Mouse (Mus musculus) liver, embryonic 15.5 days (tissue): ENCODE measurements at regions not wholly inside any gene's neighbourhood (a gene's known extent, or its start where the extent isn't known, plus 50 kb on each side); places are given as distances from the start of the nearest gene placed in this dataset.

Source experiments
- ATAC-seq: fragments of 200-750 bp; cut with Nextera tagmentation; 2 replicates; pipeline ENCODE4 v1.8.0; 2017; ENCODE audit warnings: moderate number of reproducible peaks, mild to moderate bottlenecking, moderate library complexity; ENCODE audit not compliant: insufficient read depth
- H3K27ac ChIP-seq: fragments of 300-500 bp; sonication (generic); replicated peaks from 2 replicates; pipeline ENCODE4 v1.5.1; 2015; ENCODE audit warnings: mild to moderate bottlenecking, inconsistent platforms
- H3K27me3 ChIP-seq: fragments of 300-500 bp; sonication (generic); 2 replicates; pipeline ENCODE4 v1.6.1; 2015; ENCODE audit warnings: mild to moderate bottlenecking, inconsistent platforms
- H3K36me3 ChIP-seq: fragments of 300-500 bp; sonication (generic); replicated peaks from 2 replicates; pipeline ENCODE4 v1.6.1; 2015; ENCODE audit warnings: moderate library complexity, mild to moderate bottlenecking, inconsistent platforms
- H3K4me1 ChIP-seq: fragments of 300-500 bp; sonication (generic); replicated peaks from 2 replicates; pipeline ENCODE4 v1.6.1; 2015; ENCODE audit warnings: inconsistent platforms
- H3K4me2 ChIP-seq: fragments of 300-500 bp; sonication (generic); 2 replicates; pipeline ENCODE4 v1.6.1; 2015; ENCODE audit warnings: moderate library complexity, mild to moderate bottlenecking, inconsistent platforms
- H3K4me3 ChIP-seq: fragments of 300-500 bp; sonication (generic); replicated peaks from 2 replicates; pipeline ENCODE4 v1.5.1; 2015; ENCODE audit warnings: mild to moderate bottlenecking, inconsistent platforms
- H3K9ac ChIP-seq: fragments of 300-500 bp; sonication (generic); 2 replicates; pipeline ENCODE4 v1.6.1; 2015; ENCODE audit warnings: moderate library complexity, mild to moderate bottlenecking, inconsistent platforms
- H3K9me3 ChIP-seq: fragments of 300-500 bp; sonication (generic); replicated peaks from 2 replicates; pipeline ENCODE4 v1.6.1; 2016; ENCODE audit warnings: inconsistent platforms
- WGBS: fragments of 180-500 bp; shearing (Covaris S2); methylation state at CpG from one replicate; pipeline ENCODE4 v1.1.7; 2015; ENCODE audit warnings: mixed read lengths; ENCODE audit not compliant: insufficient replicate concordance; 5-methylcytosine and 5-hydroxymethylcytosine counted together

- Histone ChIP-seq H3K9ac (no peak overlapping the region), H3K4me3 (no peak overlapping the region), H3K36me3 (no peaks in the 10 kb centered on the region), H3K9me3 (no peaks in the 10 kb centered on the region), H3K4me2 (no peak overlapping the region), H3K27me3 (no peaks in the 10 kb centered on the region), H3K27ac (no peak overlapping the region), H3K4me1 (no peaks in the 10 kb centered on the region)
- 75% methylated on average over 5 of the region's 5 CpGs for WGBS
- no peak for ATAC-seq
These were observed 54.2 kb upstream of the Cdc42bpa start for GRCm38 (mm10) chr1:179906115-179906514.

DNA sequence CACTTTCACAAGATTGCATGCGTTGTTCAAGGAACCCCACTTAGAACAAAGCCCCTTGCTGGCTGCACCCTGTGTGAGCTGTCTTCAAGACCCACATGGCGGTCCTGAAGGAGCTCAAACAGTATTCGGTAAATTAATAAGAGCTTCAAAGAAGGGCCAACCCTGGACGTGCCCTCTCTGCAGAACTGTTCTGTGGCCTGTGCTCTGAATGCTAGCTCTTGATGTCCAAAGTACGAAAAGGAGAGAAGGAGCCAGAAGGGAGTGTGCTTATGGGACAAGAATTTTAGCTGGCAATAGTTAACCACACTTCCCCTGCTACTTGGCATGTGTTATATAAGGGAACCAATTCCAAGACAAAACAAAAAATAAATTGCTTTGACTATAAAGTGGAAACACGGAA is 67.6 kb upstream of the Cdc42bpa start:
- Histone ChIP-seq H3K27ac (no peak overlapping the region), H3K9me3 (no peaks in the 10 kb centered on the region), H3K4me2 (no peak overlapping the region), H3K36me3 (no peaks in the 10 kb centered on the region), H3K27me3 (no peaks in the 10 kb centered on the region), H3K4me1 (no peaks in the 10 kb centered on the region), H3K4me3 (no peak overlapping the region), H3K9ac (no peak overlapping the region)
- WGBS: 70% methylated on average over 6 of the region's 6 CpGs
- ATAC-seq: no peak

- Histone ChIP-seq H3K9me3 (no peaks in the 10 kb centered on the region), H3K36me3 (no peaks in the 10 kb centered on the region), H3K4me2 (no peak overlapping the region), H3K9ac (no peak overlapping the region), H3K27ac (no peak overlapping the region), H3K27me3 (no peaks in the 10 kb centered on the region), H3K4me1 (no peaks in the 10 kb centered on the region), H3K4me3 (no peak overlapping the region)
- no peak for ATAC-seq
- 69% methylated on average over 9 of the region's 9 CpGs for WGBS
These were observed 72.4 kb upstream of the Cdc42bpa start for GRCm38 (mm10) chr1:179887921-179888320.

GRCm38 (mm10) chr1:179881222-179881621 is 77.7 kb upstream of the Ahctf1 start:
- ATAC-seq: no peak
- WGBS: 62% methylated on average over 5 of the region's 5 CpGs
- no peak overlapping the region for H3K27ac ChIP-seq
- H3K9me3 ChIP-seq: no peaks in the 10 kb centered on the region
- no peak overlapping the region for H3K9ac ChIP-seq
- H3K36me3 ChIP-seq: no peaks in the 10 kb centered on the region
- H3K4me1 ChIP-seq: no peaks in the 10 kb centered on the region
- no peak overlapping the region for H3K4me3 ChIP-seq
- H3K4me2 ChIP-seq: no peak overlapping the region
- no peaks in the 10 kb centered on the region for H3K27me3 ChIP-seq

- no peaks in the 10 kb centered on the region for H3K36me3 ChIP-seq
- H3K4me1 ChIP-seq: no peaks in the 10 kb centered on the region
- H3K27ac ChIP-seq: no peak overlapping the region
- no peak overlapping the region for H3K9ac ChIP-seq
- 0 out of 2 replicates have a peak overlapping the region, but pooled peaks have one; percentile 2 for H3K4me2 ChIP-seq
- H3K9me3 ChIP-seq: no peaks in the 10 kb centered on the region
- no peak for ATAC-seq
- WGBS: 38% methylated on average over 6 of the region's 6 CpGs
- H3K27me3 ChIP-seq: no peaks in the 10 kb centered on the region
- H3K4me3 ChIP-seq: no peak overlapping the region
These were observed 74.4 kb upstream of the Ahctf1 start for GRCm38 (mm10) chr1:179877893-179878292.

DNA sequence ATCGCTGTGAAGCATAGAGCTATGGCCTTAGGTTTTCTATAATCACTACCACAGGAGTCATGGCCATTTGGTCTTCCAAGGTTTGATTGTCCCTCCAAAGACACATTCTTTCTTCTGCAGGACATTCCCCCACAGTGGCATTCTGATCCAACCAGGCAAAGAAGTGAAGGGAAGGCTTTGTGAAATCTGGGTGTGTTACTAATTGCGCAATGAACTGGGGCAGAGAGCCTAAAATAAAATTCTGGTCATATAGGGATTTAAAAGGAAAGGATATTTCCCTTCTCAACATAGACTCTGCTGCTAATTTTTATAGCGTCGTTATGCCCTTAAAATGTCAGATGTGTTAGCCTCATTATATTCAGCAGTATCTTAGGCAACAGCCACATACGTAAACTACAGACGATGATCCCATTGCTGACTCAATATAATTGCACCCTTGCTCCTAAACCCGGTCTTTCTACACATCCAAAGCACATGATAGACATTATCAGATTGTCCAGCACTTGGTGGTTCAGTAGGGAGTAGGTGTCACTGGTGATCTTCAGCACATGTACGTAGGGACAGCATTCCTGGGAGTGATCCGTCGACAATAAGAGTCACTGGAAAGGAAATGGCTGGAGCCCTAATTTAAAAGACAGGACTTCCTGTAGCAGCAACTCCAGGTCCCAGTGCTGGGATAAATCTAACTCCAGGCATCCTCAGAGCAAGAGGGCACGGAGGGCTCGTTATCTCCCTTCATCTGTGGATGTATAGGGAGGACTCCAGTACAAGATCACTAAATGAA is 70.5 kb upstream of the Ahctf1 start:
- H3K27ac ChIP-seq: no peak overlapping the region

DNA sequence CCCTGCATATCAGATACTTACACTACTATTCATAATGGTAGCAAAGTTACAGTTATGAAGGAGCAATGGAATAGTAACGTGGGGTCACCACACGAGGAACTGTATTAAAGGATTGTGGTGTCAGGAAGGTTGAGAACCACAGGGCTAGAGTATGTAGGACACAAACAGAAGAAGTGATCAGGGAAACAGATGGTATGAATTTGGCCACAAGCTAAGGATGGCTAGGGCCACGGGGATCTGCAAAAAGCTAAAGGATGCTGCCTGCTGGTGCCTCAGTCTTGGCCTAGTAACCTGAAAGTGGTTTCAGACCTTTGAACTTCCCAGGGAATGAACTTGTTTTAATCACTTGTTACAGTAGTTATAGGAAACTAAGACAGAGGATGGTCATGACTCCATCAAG is 68.5 kb upstream of the Ahctf1 start:
- H3K4me1 ChIP-seq: no peaks in the 10 kb centered on the region
- no peak overlapping the region for H3K4me2 ChIP-seq
- no peak overlapping the region for H3K9ac ChIP-seq
- 57% methylated on average over 3 of the region's 3 CpGs for WGBS
- no peaks in the 10 kb centered on the region for H3K27me3 ChIP-seq
- no peaks in the 10 kb centered on the region for H3K9me3 ChIP-seq
- H3K4me3 ChIP-seq: no peak overlapping the region
- no peak overlapping the region for H3K27ac ChIP-seq
- no peaks in the 10 kb centered on the region for H3K36me3 ChIP-seq
- ATAC-seq: no peak

More for the DNA sequence above, 70.5 kb upstream of the Ahctf1 start:
- no peak for ATAC-seq
- 58% methylated on average over 12 of the region's 12 CpGs for WGBS
- H3K4me3 ChIP-seq: no peak overlapping the region
- H3K4me1 ChIP-seq: no peaks in the 10 kb centered on the region
- H3K9me3 ChIP-seq: no peaks in the 10 kb centered on the region
- no peaks in the 10 kb centered on the region for H3K27me3 ChIP-seq
- no peak overlapping the region for H3K9ac ChIP-seq
- H3K4me2 ChIP-seq: no peak overlapping the region
- H3K36me3 ChIP-seq: no peaks in the 10 kb centered on the region

- no peak for ATAC-seq
- no peaks in the 10 kb centered on the region for H3K9me3 ChIP-seq
- H3K27ac ChIP-seq: no peak overlapping the region
- H3K9ac ChIP-seq: no peak overlapping the region
- no peaks in the 10 kb centered on the region for H3K36me3 ChIP-seq
- H3K4me3 ChIP-seq: no peak overlapping the region
- 72% methylated on average over 9 of the region's 9 CpGs for WGBS
- H3K4me1 ChIP-seq: peaks cover 19% of the 10 kb centered on the region
- H3K4me2 ChIP-seq: no peak overlapping the region
- H3K27me3 ChIP-seq: no peaks in the 10 kb centered on the region
These were observed 65.2 kb upstream of the Ahctf1 start for GRCm38 (mm10) chr1:179868656-179869055.

- no peak for ATAC-seq
- Histone ChIP-seq H3K36me3 (no peaks in the 10 kb centered on the region), H3K9me3 (no peaks in the 10 kb centered on the region), H3K4me1 (peaks cover 19% of the 10 kb centered on the region), H3K27me3 (no peaks in the 10 kb centered on the region), H3K4me2 (no peak overlapping the region), H3K4me3 (no peak overlapping the region), H3K9ac (no peak overlapping the region), H3K27ac (no peak overlapping the region)
- WGBS: 67% methylated on average over 4 of the region's 4 CpGs
These were observed 64.0 kb upstream of the Ahctf1 start for GRCm38 (mm10) chr1:179867493-179867892.

DNA sequence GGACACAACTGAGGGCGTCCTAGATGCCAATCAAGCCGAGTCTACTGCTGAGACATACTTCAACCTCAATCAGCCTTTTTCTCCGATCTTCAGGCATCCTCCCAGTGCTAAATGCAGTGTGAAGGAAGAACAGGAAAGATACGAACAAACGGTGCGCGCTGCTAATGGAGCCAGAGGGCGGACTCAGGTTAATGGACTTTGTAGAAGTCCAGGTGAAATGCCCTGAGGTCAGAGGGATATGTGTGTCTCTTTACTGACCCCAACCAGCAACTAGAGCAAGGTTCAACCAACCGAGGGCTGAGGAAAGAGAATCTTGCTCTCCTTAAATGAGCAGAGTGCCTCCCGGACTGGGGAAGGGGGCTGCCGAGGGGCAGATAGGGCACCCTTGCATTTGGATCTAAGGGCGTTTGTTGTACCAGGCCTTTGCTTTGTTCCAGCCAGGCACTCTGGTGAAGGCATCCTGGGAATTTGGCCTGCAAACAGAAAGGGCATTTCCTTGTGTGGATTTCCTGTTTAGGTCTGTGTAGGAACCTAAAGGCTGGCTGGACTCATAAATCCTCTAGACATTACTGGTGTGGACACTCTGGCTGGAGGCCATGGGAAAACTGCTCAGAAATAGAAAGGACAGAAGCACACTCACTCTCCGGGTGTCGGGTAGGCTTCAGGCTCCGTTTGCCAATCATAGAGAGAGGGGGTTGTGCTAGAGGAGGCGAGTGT is 62.7 kb upstream of the Ahctf1 start:
- ATAC-seq: no peak
- no peak overlapping the region for H3K4me2 ChIP-seq

DNA sequence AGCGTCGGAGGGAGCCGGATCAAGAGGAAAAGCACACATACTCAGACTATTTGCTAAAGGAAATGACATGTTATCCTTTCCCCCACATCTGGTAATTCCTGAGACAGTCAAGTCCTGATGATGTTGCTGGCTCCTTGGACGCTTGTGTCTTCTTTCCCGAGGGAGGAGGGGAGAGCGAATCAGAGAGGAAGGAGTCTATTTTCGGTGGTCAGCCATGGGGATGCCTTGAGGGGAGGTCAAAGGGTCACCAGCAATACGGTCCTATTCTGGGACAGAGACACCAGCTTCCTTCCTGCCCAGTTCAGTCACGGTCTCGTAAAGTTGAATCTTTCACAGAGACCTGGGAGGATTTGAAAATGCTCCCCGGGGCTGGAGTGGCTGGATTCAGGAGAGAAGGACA is 62.1 kb upstream of the Ahctf1 start:
- no peak overlapping the region for H3K4me2 ChIP-seq
- H3K27ac ChIP-seq: no peak overlapping the region
- 34% methylated on average over 11 of the region's 11 CpGs for WGBS

More for the DNA sequence above, 62.7 kb upstream of the Ahctf1 start:
- Histone ChIP-seq H3K36me3 (no peaks in the 10 kb centered on the region), H3K9ac (no peak overlapping the region), H3K27me3 (no peaks in the 10 kb centered on the region), H3K4me3 (no peak overlapping the region), H3K27ac (no peak overlapping the region), H3K9me3 (no peaks in the 10 kb centered on the region), H3K4me1 (peaks cover 19% of the 10 kb centered on the region)
- WGBS: 52% methylated on average over 16 of the region's 16 CpGs

More for the DNA sequence above, 62.1 kb upstream of the Ahctf1 start:
- ATAC-seq: peak; percentile 25; the same call in 1 of the 2 replicates
- Histone ChIP-seq H3K9ac (no peak overlapping the region), H3K4me1 (peaks cover 19% of the 10 kb centered on the region), H3K9me3 (no peaks in the 10 kb centered on the region), H3K4me3 (no peak overlapping the region), H3K27me3 (no peaks in the 10 kb centered on the region), H3K36me3 (no peaks in the 10 kb centered on the region)
